ENCODE assay signal across 9 mouse cellular contexts in the genomic region with DNA sequence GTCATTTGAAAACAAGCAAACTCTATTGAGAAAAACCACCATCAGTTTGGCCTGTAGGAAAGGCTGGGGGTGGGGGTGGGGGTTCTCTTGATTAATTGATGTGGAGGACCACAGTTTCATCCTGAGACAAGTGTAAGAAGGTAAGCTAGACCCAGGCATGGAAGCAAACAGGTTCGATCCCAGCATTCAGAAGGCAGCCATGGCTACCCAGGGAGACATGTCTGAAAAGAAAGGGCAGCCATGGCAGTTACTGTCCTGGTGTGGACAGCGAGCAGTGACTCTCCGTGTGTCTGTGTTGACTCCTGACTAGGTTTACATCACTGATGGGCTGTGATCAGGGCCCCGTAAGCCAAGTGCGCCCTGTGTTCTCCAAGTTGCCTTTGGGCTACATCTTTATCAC. TPM values are rescaled to one million over a fixed set of nuclear protein-coding genes. Genes with fewer than 3 reads are reported as not detected.
DNase-seq lines count a peak whose midpoint lies in the region; TF ChIP-seq lines count a peak whose summit lies in the region.
"Had no signal": no experiment of that assay in that cellular context is flagged by ENCODE, and none has a peak within 500 bp of the region (broad histone marks: within the 10 kb centered on the region; RNA-seq: fewer than 3 reads in every experiment).

A gene (minus strand): TSS at position 101 of the 400 bp plus-strand sequence.

- no peak within 1 kb of the TSS; the same call in 1 of the 2 replicates for H3K27ac ChIP-seq in hindbrain, embryonic 10.5 days
- H3K27ac ChIP-seq in limb, embryonic 10.5 days = no peak within 1 kb of the TSS

- H3K4me3 ChIP-seq in E14TG2a.4 (replicated peaks; ENCODE audit: low read length) = peak within 1 kb of the TSS; percentile 55
- H3K4me3 ChIP-seq in hindbrain, embryonic 10.5 days = peak within 1 kb of the TSS; percentile 28; the same call in 1 of the 2 replicates
- peak within 1 kb of the TSS; percentile 17 for H3K4me3 ChIP-seq in limb, embryonic 10.5 days

- no peaks in the 10 kb centered on the region for H3K36me3 ChIP-seq in E14TG2a.4 (ENCODE audit: insufficient read depth, low read length)
- no peaks in the 10 kb centered on the region for H3K36me3 ChIP-seq in hindbrain, embryonic 10.5 days
- no peaks in the 10 kb centered on the region for H3K36me3 ChIP-seq in limb, embryonic 10.5 days

- DNase-seq in frontal cortex, adult 2 months (ENCODE audit: extremely low spot score in 1 of 2, low spot score in 1 of 2) = no peak
- DNase-seq in frontal cortex, postnatal 36 days (ENCODE audit: low spot score in 2 of 2) = no peak
- no peak for DNase-seq in hindbrain, embryonic 10.5 days (ENCODE audit: low spot score)
- DNase-seq in limb, embryonic 10.5 days (ENCODE audit: low spot score) = no peak
- DNase-seq in cerebellum, adult 18-20 months = no peak
- no peak for DNase-seq in retina, embryonic 14.5 days (ENCODE audit: low spot score)
- no peak for DNase-seq in cerebellum, adult 11 months

- H3K4me1 ChIP-seq in E14TG2a.4 (replicated peaks; ENCODE audit: low read depth, low read length) = peaks cover 32% of the 10 kb centered on the region
- peaks cover 43% of the 10 kb centered on the region for H3K4me1 ChIP-seq in hindbrain, embryonic 10.5 days (replicated peaks)
- H3K4me1 ChIP-seq in limb, embryonic 10.5 days = peaks cover 34% of the 10 kb centered on the region

- peaks cover 70% of the 10 kb centered on the region for H3K27me3 ChIP-seq in E14TG2a.4 (ENCODE audit: insufficient read depth, low read length)
- peaks cover 55% of the 10 kb centered on the region for H3K27me3 ChIP-seq in hindbrain, embryonic 10.5 days (ENCODE audit: insufficient read depth, poor library complexity, severe bottlenecking)
- H3K27me3 ChIP-seq in limb, embryonic 10.5 days (ENCODE audit: low read depth, poor library complexity, severe bottlenecking) = peaks cover 64% of the 10 kb centered on the region

- no peak for TF ChIP-seq CTCF in E14TG2a.4 (conservative IDR thresholded peaks at IDR 0.05; ENCODE audit: low read length)

- H3K9me3 ChIP-seq in E14TG2a.4 (ENCODE audit: low read length) = peaks cover 17% of the 10 kb centered on the region
- 0 out of 2 replicates have a peak, but pooled peaks cover 3% of the 10 kb centered on the region for H3K9me3 ChIP-seq in hindbrain, embryonic 10.5 days
- no peaks in the 10 kb centered on the region for H3K9me3 ChIP-seq in limb, embryonic 10.5 days (replicated peaks)

- 76% methylated on average over 5 of the region's 5 CpGs for WGBS in hindbrain, embryonic 10.5 days
- 77% methylated on average over 5 of the region's 5 CpGs for WGBS in limb, embryonic 10.5 days

RNA-seq across cellular contexts. Expression of the gene that starts here (rescaled TPM):
- polyA plus RNA-seq in frontal cortex, adult 2 months (2012; rRNA removed) = 39.8 and 50.2 TPM in 2 replicates
- 2.2 and 4.2 TPM in 2 replicates for polyA plus RNA-seq in hindbrain, embryonic 10.5 days (2016; fragmentation: Nextera tagmentation; extraction: Ambion mirVana)
- 0.06 and 0.35 TPM in 2 replicates for polyA plus RNA-seq in limb, embryonic 10.5 days (2016; fragmentation: Nextera tagmentation; extraction: Ambion mirVana)
- polyA plus RNA-seq: heart, embryonic 14.5 days had no signal
